Mouse (Mus musculus): ENCODE measurements around the gene Rhov.

The Rhov gene

GRCm38 (mm10) chr2:119237210-119237870, 33.7 kb downstream of the Rhov start, which contains the start of gene Spint1:
Spint1 (plus strand) TSS chr2:119237362.
- peak; percentile 72 for DNase-seq (ENCODE audit: low spot score)

GRCm38 (mm10) chr2:119236682-119237209, 34.3 kb downstream of the Rhov start:
- DNase-seq (ENCODE audit: low spot score): no peak

GRCm38 (mm10) chr2:119229775-119230704, 41.0 kb downstream of the Rhov start, which contains the start of gene Ppp1r14d:
Ppp1r14d (minus strand) TSS chr2:119229906.
- DNase-seq (ENCODE audit: low spot score): no peak

Data from testis, postnatal 14 days (tissue).